Mouse (Mus musculus) CH12.LX (cell line): ENCODE data around the gene Cfap74.

Source experiments
- ELF1 ChIP-seq: IDR thresholded peaks from 2 replicates; pipeline ENCODE4 v1.6.1; 2014; ENCODE audit warnings: low read depth, mild to moderate bottlenecking, inconsistent platforms, low read length, improper control_type of control experiment
- POLR2A ChIP-seq: IDR thresholded peaks from 2 replicates; pipeline ENCODE4 v1.6.1; 2011; ENCODE audit warnings: low read depth, mild to moderate bottlenecking, improper control_type of control experiment, low read length
- TCF12 ChIP-seq: IDR thresholded peaks from 2 replicates; pipeline ENCODE4 v1.6.1; 2014; ENCODE audit warnings: low read depth, mild to moderate bottlenecking, inconsistent platforms, low read length, improper control_type of control experiment
- USF2 ChIP-seq: conservative IDR thresholded peaks from 2 replicates; pipeline ENCODE4 v1.6.1; 2011; ENCODE audit warnings: low read depth, low read length, improper control_type of control experiment

- TF ChIP-seq POLR2A (no peak), TCF12 (peak; percentile 30; the same call in 1 of the 2 replicates), ELF1 (no peak), USF2 (no peak)
These were observed 40.3 kb upstream of the Cfap74 start for GRCm38 (mm10) chr4:155368684-155369083.
